Mouse (Mus musculus): ENCODE data around the gene Exosc1. TPM values are rescaled to one million over a fixed set of nuclear protein-coding genes. Genes with fewer than 3 reads are reported as not detected.

Gene Exosc1
- polyA plus RNA-seq, 1 experiment from 2014 or later = 93.0 TPM

- no peaks in the 10 kb centered on the region for H3K27me3 ChIP-seq (ENCODE audit: insufficient read depth, low read length)
- H3K4me3 ChIP-seq (ENCODE audit: low read depth, low read length) = peak overlapping the region; percentile 95
- no peaks in the 10 kb centered on the region for H3K9me3 ChIP-seq (ENCODE audit: low read depth, low read length)
- TF ChIP-seq CTCF (IDR thresholded peaks at IDR 0.05; ENCODE audit: low read depth) = no peak
- H3K9ac ChIP-seq = peak overlapping the region; percentile 97
- WGBS = 43% methylated on average over 6 of the region's 6 CpGs
- H3K4me2 ChIP-seq = peak overlapping the region; percentile 76
- H3K36me3 ChIP-seq (ENCODE audit: insufficient read depth) = peaks cover 40% of the 10 kb centered on the region
- ATAC-seq (ENCODE audit: insufficient read depth) = no peak
- DNase-seq = no peak
- no peak overlapping the region; the same call in 1 of the 2 replicates for H3K27ac ChIP-seq (ENCODE audit: low read depth)
- H3K4me1 ChIP-seq (ENCODE audit: insufficient read depth) = no peaks in the 10 kb centered on the region; the same call in 1 of the 2 replicates
Observed at GRCm38 (mm10) chr19:41913774-41914591, 19.2 kb downstream of the Exosc1 start.

- ATAC-seq (ENCODE audit: insufficient read depth) (peak; percentile 71), DNase-seq (peak; percentile 36)
- Histone ChIP-seq H3K36me3 (ENCODE audit: insufficient read depth) (peaks cover 34% of the 10 kb centered on the region), H3K9me3 (ENCODE audit: low read depth, low read length) (no peaks in the 10 kb centered on the region), H3K27me3 (ENCODE audit: insufficient read depth, low read length) (no peaks in the 10 kb centered on the region), H3K27ac (ENCODE audit: low read depth) (peak overlapping the region; percentile 90), H3K9ac (peak overlapping the region; percentile 97), H3K4me2 (peak overlapping the region; percentile 76), H3K4me3 (ENCODE audit: low read depth, low read length) (peak overlapping the region; percentile 95), H3K4me1 (ENCODE audit: insufficient read depth) (no peaks in the 10 kb centered on the region; the same call in 1 of the 2 replicates)
- no peak for TF ChIP-seq CTCF (IDR thresholded peaks at IDR 0.05; ENCODE audit: low read depth)
- WGBS = under 1% methylated on average over 50 of the region's 53 CpGs
Observed at GRCm38 (mm10) chr19:41912121-41913080, 20.8 kb downstream of the Exosc1 start.

GRCm38 (mm10) chr19:41911178-41912073 lies 21.8 kb downstream of the Exosc1 start, which contains the start of gene Pgam1:
Pgam1 (plus strand) TSS chr19:41911923.
- H3K4me1 ChIP-seq (ENCODE audit: insufficient read depth) = no peaks in the 10 kb centered on the region; the same call in 1 of the 2 replicates
- DNase-seq (peak; percentile 100), ATAC-seq (ENCODE audit: insufficient read depth) (peak; percentile 92)
- WGBS = 5% methylated on average over 54 of the region's 54 CpGs
- no peak for TF ChIP-seq CTCF (IDR thresholded peaks at IDR 0.05; ENCODE audit: low read depth)
- no peaks in the 10 kb centered on the region for H3K9me3 ChIP-seq (ENCODE audit: low read depth, low read length)
- H3K36me3 ChIP-seq (ENCODE audit: insufficient read depth) = peaks cover 24% of the 10 kb centered on the region
- peak within 1 kb of the TSS; percentile 95 for H3K4me3 ChIP-seq (ENCODE audit: low read depth, low read length)
- H3K27me3 ChIP-seq (ENCODE audit: insufficient read depth, low read length) = no peaks in the 10 kb centered on the region
- peak within 1 kb of the TSS; percentile 97 for H3K9ac ChIP-seq
- peak within 1 kb of the TSS; percentile 76 for H3K4me2 ChIP-seq
- peak within 1 kb of the TSS; percentile 96 for H3K27ac ChIP-seq (ENCODE audit: low read depth)

- Histone ChIP-seq H3K27me3 (ENCODE audit: insufficient read depth, low read length) (no peaks in the 10 kb centered on the region), H3K27ac (ENCODE audit: low read depth) (peak overlapping the region; percentile 10; the same call in 1 of the 2 replicates), H3K4me3 (ENCODE audit: low read depth, low read length) (no peak overlapping the region), H3K36me3 (ENCODE audit: insufficient read depth) (peaks cover 16% of the 10 kb centered on the region; the same call in 1 of the 2 replicates), H3K4me1 (ENCODE audit: insufficient read depth) (no peaks in the 10 kb centered on the region; the same call in 1 of the 2 replicates), H3K4me2 (no peak overlapping the region), H3K9me3 (ENCODE audit: low read depth, low read length) (no peaks in the 10 kb centered on the region), H3K9ac (no peak overlapping the region)
- TF ChIP-seq CTCF (IDR thresholded peaks at IDR 0.05; ENCODE audit: low read depth) = no peak
- WGBS = 53% methylated on average over 2 of the region's 2 CpGs
- ATAC-seq (ENCODE audit: insufficient read depth) (no peak), DNase-seq (no peak)
Observed at GRCm38 (mm10) chr19:41910396-41910795, 22.8 kb downstream of the Exosc1 start.

GRCm38 (mm10) chr19:41908736-41909135 lies 24.5 kb downstream of the Exosc1 start:
- 80% methylated on average over 3 of the region's 3 CpGs for WGBS

More at GRCm38 (mm10) chr19:41908736-41909135, 24.5 kb downstream of the Exosc1 start:
- no peak for TF ChIP-seq CTCF (IDR thresholded peaks at IDR 0.05; ENCODE audit: low read depth)
- ATAC-seq (ENCODE audit: insufficient read depth) = no peak
- Histone ChIP-seq H3K27ac (ENCODE audit: low read depth) (no peak overlapping the region), H3K9ac (no peak overlapping the region), H3K27me3 (ENCODE audit: insufficient read depth, low read length) (no peaks in the 10 kb centered on the region), H3K4me3 (ENCODE audit: low read depth, low read length) (no peak overlapping the region), H3K36me3 (ENCODE audit: insufficient read depth) (0 out of 2 replicates have a peak, but pooled peaks cover 4% of the 10 kb centered on the region), H3K4me1 (ENCODE audit: insufficient read depth) (no peaks in the 10 kb centered on the region; the same call in 1 of the 2 replicates), H3K9me3 (ENCODE audit: low read depth, low read length) (no peaks in the 10 kb centered on the region), H3K4me2 (no peak overlapping the region)
- DNase-seq = no peak

All from lung, embryonic 14.5 days (tissue).